Mouse (Mus musculus): ENCODE measurements around the gene Rasgef1b. TPM values are rescaled to one million over a fixed set of nuclear protein-coding genes. Genes with fewer than 3 reads are reported as not detected.

The Rasgef1b gene
- polyA plus RNA-seq, 1 experiment, result 63.5 TPM

- Histone ChIP-seq H3K4me1 (ENCODE audit: control insufficient read depth, insufficient read depth, low read length) (no peaks in the 10 kb centered on the region), H3K27ac (ENCODE audit: insufficient read depth, low read length) (no peak overlapping the region), H3K4me3 (ENCODE audit: insufficient read depth, low read length) (no peak overlapping the region)
- TF ChIP-seq CTCF (IDR thresholded peaks at IDR 0.05; ENCODE audit: extremely low read depth, insufficient read depth, low read length) (no peak), POLR2A (IDR thresholded peaks at IDR 0.05; ENCODE audit: extremely low read depth, insufficient read depth, low read length) (no peak)
Measured at GRCm38 (mm10) chr5:99493017-99493416, 235.8 kb downstream of the Rasgef1b start.

GRCm38 (mm10) chr5:99488479-99489158 lies 240.2 kb downstream of the Rasgef1b start:
- H3K27ac ChIP-seq (ENCODE audit: insufficient read depth, low read length), result no peak overlapping the region
- TF ChIP-seq POLR2A (IDR thresholded peaks at IDR 0.05; ENCODE audit: extremely low read depth, insufficient read depth, low read length) (no peak), CTCF (IDR thresholded peaks at IDR 0.05; ENCODE audit: extremely low read depth, insufficient read depth, low read length) (no peak)
- no peaks in the 10 kb centered on the region for H3K4me1 ChIP-seq (ENCODE audit: control insufficient read depth, insufficient read depth, low read length)
- no peak overlapping the region for H3K4me3 ChIP-seq (ENCODE audit: insufficient read depth, low read length)

- Histone ChIP-seq H3K4me3 (ENCODE audit: insufficient read depth, low read length) (no peak overlapping the region), H3K4me1 (ENCODE audit: control insufficient read depth, insufficient read depth, low read length) (0 out of 2 replicates have a peak, but pooled peaks cover 1% of the 10 kb centered on the region), H3K27ac (ENCODE audit: insufficient read depth, low read length) (no peak overlapping the region)
- TF ChIP-seq POLR2A (IDR thresholded peaks at IDR 0.05; ENCODE audit: extremely low read depth, insufficient read depth, low read length) (no peak), CTCF (IDR thresholded peaks at IDR 0.05; ENCODE audit: extremely low read depth, insufficient read depth, low read length) (no peak)
Measured at GRCm38 (mm10) chr5:99487009-99487858, 241.6 kb downstream of the Rasgef1b start.

- TF ChIP-seq POLR2A (IDR thresholded peaks at IDR 0.05; ENCODE audit: extremely low read depth, insufficient read depth, low read length) (no peak), CTCF (IDR thresholded peaks at IDR 0.05; ENCODE audit: extremely low read depth, insufficient read depth, low read length) (no peak)
- Histone ChIP-seq H3K4me1 (ENCODE audit: control insufficient read depth, insufficient read depth, low read length) (peaks cover 3% of the 10 kb centered on the region), H3K27ac (ENCODE audit: insufficient read depth, low read length) (no peak overlapping the region), H3K4me3 (ENCODE audit: insufficient read depth, low read length) (no peak overlapping the region)
Measured at GRCm38 (mm10) chr5:99483162-99483561, 245.7 kb downstream of the Rasgef1b start.

- Histone ChIP-seq H3K4me1 (ENCODE audit: control insufficient read depth, insufficient read depth, low read length) (peaks cover 3% of the 10 kb centered on the region), H3K27ac (ENCODE audit: insufficient read depth, low read length) (no peak overlapping the region; the same call in 1 of the 2 replicates), H3K4me3 (ENCODE audit: insufficient read depth, low read length) (no peak overlapping the region)
- no peak for TF ChIP-seq CTCF (IDR thresholded peaks at IDR 0.05; ENCODE audit: extremely low read depth, insufficient read depth, low read length)
- TF ChIP-seq POLR2A (IDR thresholded peaks at IDR 0.05; ENCODE audit: extremely low read depth, insufficient read depth, low read length), result no peak
Measured at GRCm38 (mm10) chr5:99482524-99482923, 246.3 kb downstream of the Rasgef1b start.

GRCm38 (mm10) chr5:99482016-99482415 lies 246.8 kb downstream of the Rasgef1b start:
- Histone ChIP-seq H3K4me1 (ENCODE audit: control insufficient read depth, insufficient read depth, low read length) (peaks cover 3% of the 10 kb centered on the region), H3K4me3 (ENCODE audit: insufficient read depth, low read length) (no peak overlapping the region), H3K27ac (ENCODE audit: insufficient read depth, low read length) (no peak overlapping the region)
- no peak for TF ChIP-seq CTCF (IDR thresholded peaks at IDR 0.05; ENCODE audit: extremely low read depth, insufficient read depth, low read length)
- TF ChIP-seq POLR2A (IDR thresholded peaks at IDR 0.05; ENCODE audit: extremely low read depth, insufficient read depth, low read length), result no peak

GRCm38 (mm10) chr5:99480078-99481031 lies 248.5 kb downstream of the Rasgef1b start:
- H3K4me3 ChIP-seq (ENCODE audit: insufficient read depth, low read length), result no peak overlapping the region
- TF ChIP-seq CTCF (IDR thresholded peaks at IDR 0.05; ENCODE audit: extremely low read depth, insufficient read depth, low read length) (no peak), POLR2A (IDR thresholded peaks at IDR 0.05; ENCODE audit: extremely low read depth, insufficient read depth, low read length) (no peak)
- peaks cover 3% of the 10 kb centered on the region for H3K4me1 ChIP-seq (ENCODE audit: control insufficient read depth, insufficient read depth, low read length)
- no peak overlapping the region for H3K27ac ChIP-seq (ENCODE audit: insufficient read depth, low read length)

GRCm38 (mm10) chr5:99479263-99480077 lies 249.4 kb downstream of the Rasgef1b start:
- H3K27ac ChIP-seq (ENCODE audit: insufficient read depth, low read length), result no peak overlapping the region
- no peak for TF ChIP-seq CTCF (IDR thresholded peaks at IDR 0.05; ENCODE audit: extremely low read depth, insufficient read depth, low read length)
- no peak for TF ChIP-seq POLR2A (IDR thresholded peaks at IDR 0.05; ENCODE audit: extremely low read depth, insufficient read depth, low read length)
- H3K4me1 ChIP-seq (ENCODE audit: control insufficient read depth, insufficient read depth, low read length), result peaks cover 3% of the 10 kb centered on the region
- H3K4me3 ChIP-seq (ENCODE audit: insufficient read depth, low read length), result no peak overlapping the region

Measured in cortical plate, adult 2 months (tissue).